Mouse (Mus musculus) liver, adult 2 months (tissue): ENCODE results near the gene Prkcb. TPM values are rescaled to one million over a fixed set of nuclear protein-coding genes. Genes with fewer than 3 reads are reported as not detected.

Source experiments
- DNase-seq: peaks from one replicate; pipeline ENCODE4 v3.0.0-alpha.2; 2011; ENCODE audit warnings: low read depth, low spot score; ENCODE audit errors: extremely low read depth
- H3K27ac ChIP-seq: fragments of 200-500 bp; replicated peaks from 2 replicates; pipeline ENCODE4 v1.5.1; 2012; ENCODE audit warnings: low read depth, mild to moderate bottlenecking, control low read depth, inconsistent platforms, low read length; ENCODE audit not compliant: insufficient read depth
- H3K27me3 ChIP-seq: fragments of 200-500 bp; 2 replicates; pipeline ENCODE4 v1.6.1; 2012; ENCODE audit warnings: mild to moderate bottlenecking, moderate library complexity, low read length, inconsistent platforms; ENCODE audit not compliant: control insufficient read depth, insufficient read depth
- H3K36me3 ChIP-seq: fragments of 200-500 bp; 2 replicates; pipeline ENCODE4 v1.6.1; 2012; ENCODE audit warnings: low read length, inconsistent platforms; ENCODE audit not compliant: control insufficient read depth, insufficient read depth
- H3K4me1 ChIP-seq: fragments of 200-500 bp; 2 replicates; pipeline ENCODE4 v1.6.1; 2011; ENCODE audit warnings: low read length; ENCODE audit not compliant: control insufficient read depth, insufficient read depth
- H3K4me3 ChIP-seq: fragments of 200-500 bp; 2 replicates; pipeline ENCODE4 v1.5.1; 2011; ENCODE audit warnings: low read depth, mild to moderate bottlenecking, control low read depth, low read length, moderate library complexity; ENCODE audit not compliant: insufficient read depth
- H3K79me2 ChIP-seq: fragments of 200-500 bp; 2 replicates; pipeline ENCODE4 v1.6.1; 2012; ENCODE audit warnings: inconsistent platforms, mild to moderate bottlenecking, low read length, moderate library complexity; ENCODE audit not compliant: control insufficient read depth, insufficient read depth
- H3K9ac ChIP-seq: fragments of 200-500 bp; 2 replicates; pipeline ENCODE4 v1.6.1; 2012; ENCODE audit warnings: low read depth, mild to moderate bottlenecking, control low read depth, inconsistent platforms, low read length
- CTCF ChIP-seq: fragments of 200-500 bp; IDR thresholded peaks from 2 replicates; pipeline ENCODE4 v1.5.1; 2011; ENCODE audit warnings: low read depth, low read length, control low read depth
- POLR2A ChIP-seq: fragments of 200-500 bp; IDR thresholded peaks from 2 replicates; pipeline ENCODE4 v1.6.1; 2011; ENCODE audit warnings: low read length, control low read depth; ENCODE audit not compliant: insufficient read depth; ENCODE audit errors: extremely low read depth
- whole genome bisulfite sequencing: fragments of 180-500 bp; shearing (Covaris S2); methylation state at CpG from one replicate; pipeline ENCODE4 v1.1.7; 2018; 5-methylcytosine and 5-hydroxymethylcytosine counted together
- polyA plus RNA-seq: library from polyadenylated mRNA; depleted of rRNA; stranded (reverse); fragments of >200 nt; gene quantifications from 2 replicates; pipeline ENCODE4 v1.2.3, GENCODE M21; 2012
- total RNA-seq: library from RNA; depleted of rRNA; stranded (reverse); fragments of >200 nt; gene quantifications from 2 replicates; pipeline ENCODE4 v1.2.3, GENCODE M21; 2014

Gene Prkcb
- total and polyA plus RNA-seq, 2 experiments: 2.5 to 3.7 TPM

- no peak for DNase-seq
- Histone ChIP-seq H3K27ac (no peak overlapping the region), H3K27me3 (no peaks in the 10 kb centered on the region), H3K9ac (no peak overlapping the region), H3K79me2 (no peaks in the 10 kb centered on the region), H3K4me1 (no peaks in the 10 kb centered on the region), H3K36me3 (no peaks in the 10 kb centered on the region), H3K4me3 (no peak overlapping the region)
- TF ChIP-seq POLR2A (no peak), CTCF (no peak)
- WGBS: 67% methylated on average over 5 of the region's 5 CpGs
Observed at GRCm38 (mm10) chr7:122429134-122429533, 140.6 kb downstream of the Prkcb start.

- H3K27me3 ChIP-seq: no peaks in the 10 kb centered on the region
- no peak overlapping the region for H3K4me3 ChIP-seq
- no peaks in the 10 kb centered on the region for H3K36me3 ChIP-seq
- no peak for DNase-seq
- H3K9ac ChIP-seq: no peak overlapping the region
- 80% methylated on average over 4 of the region's 4 CpGs for WGBS
- TF ChIP-seq POLR2A (no peak), CTCF (no peak)
- H3K4me1 ChIP-seq: no peaks in the 10 kb centered on the region
- no peak overlapping the region for H3K27ac ChIP-seq
- no peaks in the 10 kb centered on the region for H3K79me2 ChIP-seq
Observed at GRCm38 (mm10) chr7:122432401-122432800, 143.8 kb downstream of the Prkcb start.

GRCm38 (mm10) chr7:122433377-122433776 is 144.8 kb downstream of the Prkcb start:
- DNase-seq: no peak
- no peak for TF ChIP-seq CTCF
- no peak for TF ChIP-seq POLR2A
- 74% methylated on average over 5 of the region's 5 CpGs for WGBS

GRCm38 (mm10) chr7:122434941-122435340 is 146.4 kb downstream of the Prkcb start:
- H3K79me2 ChIP-seq: no peaks in the 10 kb centered on the region
- TF ChIP-seq CTCF (no peak), POLR2A (no peak)
- no peak overlapping the region for H3K4me3 ChIP-seq
- WGBS: 78% methylated on average over 4 of the region's 4 CpGs
- H3K27ac ChIP-seq: no peak overlapping the region
- no peak for DNase-seq
- H3K36me3 ChIP-seq: no peaks in the 10 kb centered on the region
- H3K9ac ChIP-seq: no peak overlapping the region
- no peaks in the 10 kb centered on the region for H3K4me1 ChIP-seq
- H3K27me3 ChIP-seq: no peaks in the 10 kb centered on the region

More at GRCm38 (mm10) chr7:122433377-122433776, 144.8 kb downstream of the Prkcb start:
- Histone ChIP-seq H3K4me3 (no peak overlapping the region), H3K4me1 (no peaks in the 10 kb centered on the region), H3K9ac (no peak overlapping the region), H3K36me3 (no peaks in the 10 kb centered on the region), H3K27ac (no peak overlapping the region), H3K79me2 (no peaks in the 10 kb centered on the region), H3K27me3 (no peaks in the 10 kb centered on the region)

GRCm38 (mm10) chr7:122435561-122435960 is 147.0 kb downstream of the Prkcb start:
- Histone ChIP-seq H3K27me3 (no peaks in the 10 kb centered on the region), H3K9ac (no peak overlapping the region), H3K79me2 (no peaks in the 10 kb centered on the region), H3K36me3 (no peaks in the 10 kb centered on the region), H3K27ac (no peak overlapping the region), H3K4me1 (no peaks in the 10 kb centered on the region), H3K4me3 (no peak overlapping the region)
- TF ChIP-seq CTCF (no peak), POLR2A (no peak)
- DNase-seq: no peak
- 94% methylated on average over 7 of the region's 7 CpGs for WGBS

- no peaks in the 10 kb centered on the region for H3K36me3 ChIP-seq
- 94% methylated on average over 1 of the region's 1 CpGs for WGBS
- TF ChIP-seq CTCF (no peak), POLR2A (no peak)
- H3K79me2 ChIP-seq: no peaks in the 10 kb centered on the region
- H3K9ac ChIP-seq: no peak overlapping the region
- no peak for DNase-seq
- no peak overlapping the region for H3K4me3 ChIP-seq
- H3K4me1 ChIP-seq: no peaks in the 10 kb centered on the region
- no peak overlapping the region for H3K27ac ChIP-seq
- no peaks in the 10 kb centered on the region for H3K27me3 ChIP-seq
Observed at GRCm38 (mm10) chr7:122437390-122437789, 148.8 kb downstream of the Prkcb start.
